Mouse (Mus musculus) CH12.LX (cell line): ENCODE data around the gene Pnrc2. TPM values are rescaled to one million over a fixed set of nuclear protein-coding genes. Genes with fewer than 3 reads are reported as not detected.

ENCODE experiments used
- DNase-seq: peaks from one replicate; pipeline ENCODE4 v3.0.0-alpha.2; 2013; ENCODE audit errors: extremely low read depth
- H3K27ac ChIP-seq: 2 replicates; pipeline ENCODE4 v1.5.1; 2012; ENCODE audit warnings: low read depth, mild to moderate bottlenecking, control low read depth, moderate library complexity; ENCODE audit not compliant: insufficient read depth
- H3K27me3 ChIP-seq: replicated peaks from 2 replicates; pipeline ENCODE3; 2012; ENCODE audit warnings: inconsistent platforms
- H3K36me3 ChIP-seq, 2 experiments: replicated peaks in 1 of 2; 2 replicates each; pipeline versions ENCODE3 to v1.6.1; 2012; ENCODE audit warnings: inconsistent platforms in 1 of 2, low read length in 1 of 2, mild to moderate bottlenecking in 1 of 2, mixed read lengths in 1 of 2, moderate library complexity in 1 of 2; ENCODE audit not compliant: control insufficient read depth in 1 of 2, insufficient read depth in 1 of 2
- H3K4me1 ChIP-seq, 2 experiments: 2 replicates each; pipeline ENCODE4 v1.6.1; 2012; ENCODE audit warnings: inconsistent platforms in 1 of 2, moderate library complexity in 1 of 2; ENCODE audit not compliant: insufficient read depth in 2 of 2, control insufficient read depth in 1 of 2
- H3K4me2 ChIP-seq: 2 replicates; pipeline ENCODE4 v1.6.1; 2012; ENCODE audit warnings: low read depth, mild to moderate bottlenecking, control low read depth; ENCODE audit not compliant: poor library complexity, insufficient read depth, severe bottlenecking
- H3K4me3 ChIP-seq, 3 experiments: fragments of 150-350 bp in 1 of 3; sonication (generic) in 1 of 3; replicated peaks in 1 of 3; 2 replicates each; pipeline versions ENCODE3 to v1.5.1; 2011 to 2012; ENCODE audit warnings: low read depth in 2 of 3, low read length in 2 of 3, mild to moderate bottlenecking in 2 of 3, moderate library complexity in 2 of 3, control low read depth in 1 of 3, improper control_type of control experiment in 1 of 3, inconsistent platforms in 1 of 3, mixed read lengths in 1 of 3; ENCODE audit not compliant: poor library complexity in 1 of 3
- H3K79me2 ChIP-seq: replicated peaks from 2 replicates; pipeline ENCODE4 v1.6.1; 2012; ENCODE audit warnings: mild to moderate bottlenecking, moderate library complexity; ENCODE audit not compliant: control insufficient read depth, poor library complexity, insufficient read depth, severe bottlenecking; ENCODE audit errors: extremely low read depth
- H3K9ac ChIP-seq: 2 replicates; pipeline ENCODE4 v1.6.1; 2012; ENCODE audit warnings: low read depth, mild to moderate bottlenecking, control low read depth, moderate library complexity; ENCODE audit not compliant: insufficient read depth
- H3K9me3 ChIP-seq: replicated peaks from 2 replicates; pipeline ENCODE3; 2012; ENCODE audit warnings: low read length, inconsistent platforms, mixed read lengths
- BHLHE40 ChIP-seq: IDR thresholded peaks from 2 replicates; pipeline ENCODE4 v1.6.1; 2011; ENCODE audit warnings: mild to moderate bottlenecking, low read depth, low read length, improper control_type of control experiment
- E2F4 ChIP-seq: IDR thresholded peaks from 2 replicates; pipeline ENCODE4 v1.6.1; 2011; ENCODE audit warnings: low read depth, low read length, improper control_type of control experiment; ENCODE audit not compliant: insufficient replicate concordance
- ELF1 ChIP-seq: IDR thresholded peaks from 2 replicates; pipeline ENCODE4 v1.6.1; 2014; ENCODE audit warnings: low read depth, mild to moderate bottlenecking, inconsistent platforms, low read length, improper control_type of control experiment
- GABPA ChIP-seq: IDR thresholded peaks from 2 replicates; pipeline ENCODE4 v1.6.1; 2012; ENCODE audit warnings: low read depth, low read length, improper control_type of control experiment, inconsistent platforms; ENCODE audit not compliant: insufficient replicate concordance
- IRF4 ChIP-seq: IDR thresholded peaks from 2 replicates; pipeline ENCODE4 v1.6.1; 2014; ENCODE audit warnings: low read depth, mild to moderate bottlenecking, inconsistent platforms, low read length, improper control_type of control experiment
- JUN ChIP-seq: IDR thresholded peaks from 2 replicates; pipeline ENCODE4 v1.6.1; 2011; ENCODE audit warnings: low read depth, mild to moderate bottlenecking, low read length, improper control_type of control experiment, moderate library complexity; ENCODE audit not compliant: insufficient read depth
- MAZ ChIP-seq: IDR thresholded peaks from 2 replicates; pipeline ENCODE4 v1.6.1; 2012; ENCODE audit warnings: low read depth, mild to moderate bottlenecking, inconsistent platforms, low read length, improper control_type of control experiment, moderate library complexity
- MXI1 ChIP-seq: IDR thresholded peaks from 2 replicates; pipeline ENCODE4 v1.6.1; 2011; ENCODE audit warnings: mild to moderate bottlenecking, low read depth, low read length, improper control_type of control experiment
- MYC ChIP-seq: IDR thresholded peaks from 2 replicates; pipeline ENCODE4 v1.6.1; 2011; ENCODE audit warnings: low read depth, mild to moderate bottlenecking, improper control_type of control experiment, low read length
- NRF1 ChIP-seq: IDR thresholded peaks from 2 replicates; pipeline ENCODE4 v1.6.1; 2014; ENCODE audit warnings: low read depth, mild to moderate bottlenecking, inconsistent platforms, low read length, improper control_type of control experiment, moderate library complexity
- PAX5 ChIP-seq: IDR thresholded peaks from 2 replicates; pipeline ENCODE4 v1.6.1; 2012; ENCODE audit warnings: low read length, inconsistent platforms, mixed read lengths
- RCOR1 ChIP-seq: conservative IDR thresholded peaks from 2 replicates; pipeline ENCODE4 v1.6.1; 2012; ENCODE audit warnings: low read depth, mild to moderate bottlenecking, inconsistent platforms, low read length, improper control_type of control experiment
- TBP ChIP-seq: conservative IDR thresholded peaks from 2 replicates; pipeline ENCODE4 v1.6.1; 2011; ENCODE audit warnings: low read depth, low read length, improper control_type of control experiment
- TCF12 ChIP-seq: IDR thresholded peaks from 2 replicates; pipeline ENCODE4 v1.6.1; 2014; ENCODE audit warnings: low read depth, mild to moderate bottlenecking, inconsistent platforms, low read length, improper control_type of control experiment
- UBTF ChIP-seq: IDR thresholded peaks from 2 replicates; pipeline ENCODE4 v1.6.1; 2012; ENCODE audit warnings: low read depth, mild to moderate bottlenecking, inconsistent platforms, low read length, improper control_type of control experiment, moderate library complexity
- USF1 ChIP-seq: IDR thresholded peaks from 2 replicates; pipeline ENCODE4 v1.6.1; 2014; ENCODE audit warnings: low read depth, mild to moderate bottlenecking, inconsistent platforms, low read length, improper control_type of control experiment
- USF2 ChIP-seq: conservative IDR thresholded peaks from 2 replicates; pipeline ENCODE4 v1.6.1; 2011; ENCODE audit warnings: low read depth, low read length, improper control_type of control experiment
- ZKSCAN1 ChIP-seq: IDR thresholded peaks from 2 replicates; pipeline ENCODE4 v1.6.1; 2012; ENCODE audit warnings: low read depth, inconsistent platforms, low read length, improper control_type of control experiment, borderline replicate concordance
- ZNF384 ChIP-seq: IDR thresholded peaks from 2 replicates; pipeline ENCODE4 v1.6.1; 2012; ENCODE audit warnings: low read depth, low read length, improper control_type of control experiment, inconsistent platforms
- dilution Hi-C: fragments of 300-500 bp; cut with MboI; formaldehyde crosslinking; loops from 2 replicates; pipeline ENCODE4 v1.14.3; 2020; ENCODE audit warnings: low sequenced_read_pairs; ENCODE audit not compliant: extremely low pct_unique_long_range_greater_than_20kb, extremely low pct_ligation_motif_present
- in situ Hi-C: fragments of 300-500 bp; cut with MboI; formaldehyde crosslinking; loops from 3 replicates; pipeline ENCODE4 v1.14.3; 2019; ENCODE audit warnings: low sequenced_read_pairs, low pct_ligation_motif_present, low pct_unique_long_range_greater_than_20kb, mixed read lengths
- polyA plus RNA-seq: library from polyadenylated mRNA; unstranded; fragments of >175 nt; gene quantifications from 2 replicates; pipeline ENCODE4 v1.2.1, GENCODE M21; 2012; ENCODE audit warnings: low read depth; ENCODE audit not compliant: insufficient read length
- total RNA-seq, 2 experiments: library from RNA; depleted of rRNA; stranded (reverse); fragments of 300-350 nt in 1 of 2; fragments of >200 nt in 1 of 2; gene quantifications; 2 replicates each; pipeline ENCODE4 v1.2.3; 2012 to 2014

Gene Pnrc2
- total and polyA plus RNA-seq, 3 experiments = 30.5 to 46.9 (median 32.8) TPM

DNA sequence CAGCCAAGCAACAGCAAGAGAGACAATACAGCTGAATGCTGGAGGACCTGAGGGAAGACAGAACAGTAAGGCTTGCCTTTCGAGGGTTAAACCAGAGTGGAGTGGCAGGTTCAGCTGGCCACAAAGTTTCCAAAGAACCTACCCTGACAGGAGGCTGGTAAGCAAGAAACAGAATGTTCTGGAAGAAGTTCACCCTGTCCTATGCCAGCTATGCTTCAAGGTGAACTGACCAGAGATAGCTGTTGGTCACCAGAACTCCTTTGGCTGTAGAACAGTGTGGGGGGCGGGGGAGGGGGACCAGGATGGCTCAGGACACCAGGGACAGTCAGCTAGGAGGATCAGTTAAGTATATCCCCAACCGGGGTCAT is 34.7 kb downstream of the Pnrc2 start:
- DNase-seq = no peak
- no peak overlapping the region for H3K27ac ChIP-seq
- H3K4me1 ChIP-seq = no peaks in the 10 kb centered on the region
- H3K36me3 ChIP-seq = no peaks in the 10 kb centered on the region
- TF ChIP-seq MAZ (no peak), RCOR1 (no peak), ZNF384 (no peak), TCF12 (no peak), BHLHE40 (no peak), ZKSCAN1 (no peak), UBTF (no peak), JUN (no peak)
- TF ChIP-seq, all 38 proteins: peak for 0
- in situ Hi-C loops = no loop called here
- H3K79me2 ChIP-seq = no peaks in the 10 kb centered on the region
- dilution Hi-C loops = no loop called here
- H3K4me2 ChIP-seq = no peak overlapping the region
- H3K9ac ChIP-seq = no peak overlapping the region
- no peak overlapping the region for H3K4me3 ChIP-seq
- peaks cover 13% of the 10 kb centered on the region for H3K27me3 ChIP-seq
- peaks cover 10% of the 10 kb centered on the region for H3K9me3 ChIP-seq

- TF ChIP-seq UBTF (no peak), MYC (no peak), PAX5 (no peak), IRF4 (no peak), USF1 (no peak), ELF1 (no peak), USF2 (no peak), NRF1 (no peak), TBP (no peak), GABPA (no peak), MXI1 (no peak), TCF12 (no peak), E2F4 (no peak)
- no peaks in the 10 kb centered on the region for H3K36me3 ChIP-seq
- no peaks in the 10 kb centered on the region for H3K4me1 ChIP-seq
- no peak overlapping the region for H3K9ac ChIP-seq
- in situ Hi-C loops (no loop called here), dilution Hi-C loops (no loop called here)
- peaks cover 4% of the 10 kb centered on the region for H3K9me3 ChIP-seq
- no peaks in the 10 kb centered on the region for H3K79me2 ChIP-seq
- no peak overlapping the region for H3K27ac ChIP-seq
- peaks cover 8% of the 10 kb centered on the region for H3K27me3 ChIP-seq
- no peak for DNase-seq
- H3K4me2 ChIP-seq = no peak overlapping the region
- no peak overlapping the region for H3K4me3 ChIP-seq
Observed at GRCm38 (mm10) chr4:135834124-135834717, 39.4 kb downstream of the Pnrc2 start.
